Mouse (Mus musculus) CH12.LX (cell line): Measurements from ENCODE around the gene Evx2.

ENCODE experiments used
- BHLHE40 ChIP-seq: IDR thresholded peaks from 2 replicates; pipeline ENCODE4 v1.6.1; 2011; ENCODE audit warnings: mild to moderate bottlenecking, low read depth, low read length, improper control_type of control experiment
- CTCF ChIP-seq, 2 experiments: IDR thresholded peaks in 1 of 2; conservative IDR thresholded peaks in 1 of 2; 2 replicates each; pipeline ENCODE4 v1.5.1; 2011 to 2012; ENCODE audit warnings: low read depth in 2 of 2, low read length in 2 of 2, improper control_type of control experiment in 1 of 2, inconsistent platforms in 1 of 2, mild to moderate bottlenecking in 1 of 2, moderate library complexity in 1 of 2
- EP300 ChIP-seq: IDR thresholded peaks from 2 replicates; pipeline ENCODE4 v1.6.1; 2011; ENCODE audit warnings: low read length, improper control_type of control experiment
- ETS1 ChIP-seq: conservative IDR thresholded peaks from 2 replicates; pipeline ENCODE4 v1.6.1; 2012; ENCODE audit warnings: low read depth, mild to moderate bottlenecking, inconsistent platforms, low read length, improper control_type of control experiment, moderate library complexity
- JUND ChIP-seq: conservative IDR thresholded peaks from 2 replicates; pipeline ENCODE4 v1.6.1; 2011; ENCODE audit warnings: low read depth, low read length, improper control_type of control experiment
- MAZ ChIP-seq: IDR thresholded peaks from 2 replicates; pipeline ENCODE4 v1.6.1; 2012; ENCODE audit warnings: low read depth, mild to moderate bottlenecking, inconsistent platforms, low read length, improper control_type of control experiment, moderate library complexity
- NELFE ChIP-seq: IDR thresholded peaks from 2 replicates; pipeline ENCODE4 v1.6.1; 2011; ENCODE audit warnings: low read depth, low read length, improper control_type of control experiment
- POLR2A ChIP-seq: IDR thresholded peaks from 2 replicates; pipeline ENCODE4 v1.6.1; 2011; ENCODE audit warnings: low read depth, mild to moderate bottlenecking, improper control_type of control experiment, low read length
- SIN3A ChIP-seq: IDR thresholded peaks from 2 replicates; pipeline ENCODE4 v1.6.1; 2012; ENCODE audit warnings: low read length, improper control_type of control experiment, inconsistent platforms
- USF2 ChIP-seq: conservative IDR thresholded peaks from 2 replicates; pipeline ENCODE4 v1.6.1; 2011; ENCODE audit warnings: low read depth, low read length, improper control_type of control experiment
- ZC3H11A ChIP-seq: IDR thresholded peaks from 2 replicates; pipeline ENCODE4 v1.6.1; 2012; ENCODE audit warnings: low read depth, mild to moderate bottlenecking, inconsistent platforms, low read length, improper control_type of control experiment
- ZKSCAN1 ChIP-seq: IDR thresholded peaks from 2 replicates; pipeline ENCODE4 v1.6.1; 2012; ENCODE audit warnings: low read depth, inconsistent platforms, low read length, improper control_type of control experiment, borderline replicate concordance
- ZNF384 ChIP-seq: IDR thresholded peaks from 2 replicates; pipeline ENCODE4 v1.6.1; 2012; ENCODE audit warnings: low read depth, low read length, improper control_type of control experiment, inconsistent platforms

- TF ChIP-seq CTCF (conservative IDR thresholded peaks at IDR 0.05 in 1 of 2, IDR thresholded peaks at IDR 0.05 in 1 of 2; ENCODE audit: low read depth in 2 of 2, low read length in 2 of 2) (no peak), SIN3A (no peak), NELFE (no peak), POLR2A (no peak), EP300 (no peak), USF2 (no peak), BHLHE40 (no peak), JUND (no peak), ZC3H11A (no peak), ZKSCAN1 (no peak), ETS1 (no peak), ZNF384 (no peak), MAZ (no peak)
Measured at GRCm38 (mm10) chr2:74670632-74671188, 11.4 kb upstream of the Evx2 start.
